Mouse (Mus musculus) hindbrain, embryonic 14.5 days (tissue): Measurements from ENCODE around the gene Itgb3. TPM values are rescaled to one million over a fixed set of nuclear protein-coding genes. Genes with fewer than 3 reads are reported as not detected.

Experiments used
- ATAC-seq: fragments of 200-750 bp; cut with Nextera tagmentation; 2 replicates; pipeline ENCODE4 v1.8.0; 2017; ENCODE audit warnings: moderate number of reproducible peaks, mild to moderate bottlenecking, moderate TSS enrichment, moderate library complexity; ENCODE audit not compliant: low FRiP score
- DNase-seq: peaks from one replicate; pipeline ENCODE4 v3.0.0-alpha.2; 2015; ENCODE audit warnings: low spot score
- H3K27ac ChIP-seq: fragments of 300-500 bp; sonication (generic); 2 replicates; pipeline ENCODE4 v1.5.1; 2014; ENCODE audit warnings: mild to moderate bottlenecking, moderate library complexity
- H3K27me3 ChIP-seq: fragments of 300-500 bp; sonication (generic); 2 replicates; pipeline ENCODE4 v1.6.1; 2014; ENCODE audit warnings: mild to moderate bottlenecking, low read length, mixed read lengths; ENCODE audit not compliant: control insufficient read depth, insufficient read depth
- H3K36me3 ChIP-seq: fragments of 300-500 bp; sonication (generic); replicated peaks from 2 replicates; pipeline ENCODE4 v1.6.1; 2014; ENCODE audit not compliant: control insufficient read depth, insufficient read depth
- H3K4me1 ChIP-seq: fragments of 300-500 bp; sonication (generic); replicated peaks from 2 replicates; pipeline ENCODE4 v1.6.1; 2014; ENCODE audit warnings: antibody characterized with exemption, low read length, mixed read lengths; ENCODE audit not compliant: control insufficient read depth, insufficient read depth
- H3K4me2 ChIP-seq: fragments of 300-500 bp; sonication (generic); replicated peaks from 2 replicates; pipeline ENCODE4 v1.6.1; 2014; ENCODE audit warnings: mild to moderate bottlenecking, moderate library complexity
- H3K4me3 ChIP-seq: fragments of 300-500 bp; sonication (generic); replicated peaks from 2 replicates; pipeline ENCODE4 v1.5.1; 2014; ENCODE audit warnings: mild to moderate bottlenecking, low read length
- H3K9ac ChIP-seq: fragments of 300-500 bp; sonication (generic); 2 replicates; pipeline ENCODE4 v1.6.1; 2014
- H3K9me3 ChIP-seq: fragments of 300-500 bp; sonication (generic); 2 replicates; pipeline ENCODE4 v1.6.1; 2016; ENCODE audit warnings: low read length; ENCODE audit not compliant: control insufficient read depth
- WGBS: fragments of 180-500 bp; shearing (Covaris S2); extraction: QIAGEN DNeasy Blood & Tissue Kit; methylation state at CpG from one replicate; pipeline ENCODE4 v1.1.7; 2014; 5-methylcytosine and 5-hydroxymethylcytosine counted together
- polyA plus RNA-seq: library from polyadenylated mRNA; unstranded; fragments of >200 nt; fragmentation: Nextera tagmentation; extraction: Ambion mirVana; gene quantifications from 2 replicates; pipeline ENCODE4 v1.2.1, GENCODE M21; 2014

The Itgb3 gene
- polyA plus RNA-seq, 1 experiment from 2014 or later: 0.43 TPM

DNA sequence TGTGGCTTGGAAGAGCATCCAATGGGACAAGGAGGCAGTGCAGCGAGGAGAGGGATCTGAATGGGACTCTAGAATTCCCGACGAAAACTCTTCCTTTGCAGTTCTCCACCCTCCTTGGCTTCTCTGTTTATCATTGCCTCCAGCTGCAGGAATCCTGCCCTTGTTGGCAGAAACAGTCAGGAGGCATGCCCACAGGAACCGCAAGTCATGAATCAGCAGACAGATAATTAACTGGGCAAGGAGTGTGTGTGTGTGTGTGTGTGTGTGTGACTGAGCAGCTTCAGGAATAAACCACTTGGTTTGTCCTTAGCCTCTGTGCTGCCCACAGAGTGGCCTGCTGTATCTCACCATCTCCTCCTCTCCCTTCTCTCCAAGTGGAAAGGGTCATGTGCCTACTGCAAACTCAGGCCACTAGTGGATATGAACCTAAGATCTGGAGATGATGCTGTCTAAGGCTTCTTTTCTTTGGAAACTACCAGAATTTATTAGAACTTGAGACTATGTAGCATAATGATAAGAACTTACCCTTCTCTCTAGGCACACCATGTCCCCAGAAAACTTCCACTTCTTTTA is 3.9 kb downstream of the Itgb3 start:
- no peak for ATAC-seq
- peaks cover 19% of the 10 kb centered on the region for H3K27me3 ChIP-seq
- H3K27ac ChIP-seq: no peak overlapping the region
- H3K4me2 ChIP-seq: no peak overlapping the region
- H3K9ac ChIP-seq: no peak overlapping the region
- no peak overlapping the region for H3K4me3 ChIP-seq
- DNase-seq: no peak
- no peaks in the 10 kb centered on the region for H3K36me3 ChIP-seq
- no peaks in the 10 kb centered on the region for H3K9me3 ChIP-seq
- peaks cover 5% of the 10 kb centered on the region; the same call in 1 of the 2 replicates for H3K4me1 ChIP-seq
- WGBS: 53% methylated on average over 4 of the region's 4 CpGs

GRCm38 (mm10) chr11:104613551-104613950 is 5.8 kb downstream of the Itgb3 start:
- DNase-seq (no peak), ATAC-seq (no peak)
- Histone ChIP-seq H3K9me3 (no peaks in the 10 kb centered on the region), H3K36me3 (no peaks in the 10 kb centered on the region), H3K4me1 (peaks cover 1% of the 10 kb centered on the region; the same call in 1 of the 2 replicates), H3K27ac (no peak overlapping the region), H3K9ac (no peak overlapping the region), H3K4me3 (no peak overlapping the region), H3K4me2 (no peak overlapping the region), H3K27me3 (peaks cover 12% of the 10 kb centered on the region)
- 88% methylated on average over 10 of the region's 10 CpGs for WGBS

- H3K9me3 ChIP-seq: no peaks in the 10 kb centered on the region
- no peak overlapping the region for H3K4me2 ChIP-seq
- H3K36me3 ChIP-seq: no peaks in the 10 kb centered on the region
- WGBS: 91% methylated on average over 2 of the region's 2 CpGs
- no peak overlapping the region for H3K27ac ChIP-seq
- peaks cover 6% of the 10 kb centered on the region for H3K27me3 ChIP-seq
- H3K4me1 ChIP-seq: no peaks in the 10 kb centered on the region
- no peak overlapping the region for H3K4me3 ChIP-seq
- DNase-seq: no peak
- ATAC-seq: no peak
- no peak overlapping the region for H3K9ac ChIP-seq
These were observed 6.3 kb downstream of the Itgb3 start for GRCm38 (mm10) chr11:104614130-104614529.

DNA sequence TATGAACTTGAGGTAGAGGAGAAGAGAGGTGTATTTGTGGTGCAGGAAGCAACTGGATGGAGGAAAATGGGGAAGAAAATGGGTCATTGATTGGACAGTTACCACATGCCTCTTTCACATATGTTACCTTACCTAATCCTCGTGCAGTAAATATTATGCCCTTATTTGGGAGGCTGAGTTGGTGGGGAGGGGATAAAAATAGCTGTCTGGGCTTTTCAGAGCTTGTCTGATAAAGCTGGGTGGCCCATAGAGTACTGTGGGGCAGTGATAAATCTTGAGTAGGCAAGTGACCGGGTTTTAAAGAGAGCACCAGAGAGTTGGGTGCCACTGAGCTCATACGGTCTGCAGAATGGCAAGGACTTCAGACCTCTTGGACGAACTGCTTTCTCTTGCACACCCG is 8.4 kb downstream of the Itgb3 start:
- Histone ChIP-seq H3K27me3 (no peaks in the 10 kb centered on the region), H3K4me3 (no peak overlapping the region), H3K9me3 (no peaks in the 10 kb centered on the region), H3K36me3 (no peaks in the 10 kb centered on the region), H3K4me2 (no peak overlapping the region), H3K27ac (no peak overlapping the region), H3K4me1 (no peaks in the 10 kb centered on the region), H3K9ac (no peak overlapping the region)
- no peak for DNase-seq
- no peak for ATAC-seq
- WGBS: 84% methylated on average over 5 of the region's 5 CpGs

- Histone ChIP-seq H3K4me1 (no peaks in the 10 kb centered on the region), H3K9me3 (no peaks in the 10 kb centered on the region), H3K9ac (no peak overlapping the region), H3K27ac (no peak overlapping the region), H3K36me3 (no peaks in the 10 kb centered on the region), H3K27me3 (no peaks in the 10 kb centered on the region), H3K4me2 (no peak overlapping the region), H3K4me3 (no peak overlapping the region)
- ATAC-seq: no peak
- no peak for DNase-seq
- 64% methylated on average over 6 of the region's 6 CpGs for WGBS
These were observed 10.9 kb downstream of the Itgb3 start for GRCm38 (mm10) chr11:104618638-104619076.

DNA sequence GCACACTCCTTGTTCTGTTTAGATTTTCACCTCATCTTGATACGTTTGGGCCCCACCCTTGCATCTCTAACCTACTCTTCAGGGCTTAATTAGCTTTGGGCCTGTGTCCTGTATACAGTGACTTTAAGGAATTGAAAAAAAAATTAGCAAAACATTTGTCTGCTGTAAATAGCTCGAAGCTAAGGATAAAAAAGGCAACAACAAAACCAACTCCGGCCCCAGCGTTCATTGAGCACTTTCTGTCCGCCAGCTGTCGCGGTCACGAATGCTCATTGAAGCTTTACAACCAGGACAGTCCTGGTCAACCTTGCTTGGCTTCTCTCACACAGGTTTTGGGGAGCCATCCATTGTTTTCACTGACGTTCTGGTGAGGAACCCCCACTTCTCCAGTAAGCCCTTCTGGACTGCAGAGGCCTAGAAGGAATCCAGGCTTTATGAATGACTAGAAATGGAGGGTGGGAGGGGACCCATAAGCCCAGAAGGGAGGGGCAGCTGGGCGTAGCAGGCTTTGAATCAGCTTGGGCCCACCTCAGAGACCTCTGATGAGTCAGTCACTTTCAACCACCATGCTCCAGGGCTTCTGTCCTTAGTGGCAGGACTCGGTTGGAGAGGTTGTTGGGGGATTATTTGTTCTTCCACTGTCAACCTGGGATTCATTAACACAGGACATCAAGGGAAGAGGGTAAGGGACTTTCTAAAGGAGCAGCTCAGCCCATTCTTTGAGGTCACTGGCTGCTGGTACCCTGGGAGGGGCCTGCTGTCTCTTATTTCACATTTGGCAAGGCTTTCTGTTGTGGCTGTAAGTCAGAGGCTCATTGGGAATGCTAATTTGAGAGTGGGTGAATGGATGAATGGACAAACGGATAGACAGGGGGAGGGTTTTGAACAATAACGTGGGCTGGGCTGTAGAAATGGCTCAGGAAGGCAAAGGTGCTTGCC is 11.6 kb downstream of the Itgb3 start:
- ATAC-seq (no peak), DNase-seq (no peak)
- Histone ChIP-seq H3K4me2 (no peak overlapping the region), H3K36me3 (no peaks in the 10 kb centered on the region), H3K4me3 (no peak overlapping the region), H3K27me3 (no peaks in the 10 kb centered on the region), H3K9me3 (no peaks in the 10 kb centered on the region), H3K27ac (no peak overlapping the region), H3K9ac (no peak overlapping the region), H3K4me1 (no peaks in the 10 kb centered on the region)
- 39% methylated on average over 13 of the region's 13 CpGs for WGBS

GRCm38 (mm10) chr11:104622040-104622962 is 14.5 kb downstream of the Itgb3 start:
- WGBS: 49% methylated on average over 11 of the region's 12 CpGs
- DNase-seq: no peak
- H3K9ac ChIP-seq: no peak overlapping the region

GRCm38 (mm10) chr11:104624791-104625391 is 17.1 kb downstream of the Itgb3 start:
- H3K4me3 ChIP-seq: no peak overlapping the region
- no peaks in the 10 kb centered on the region for H3K9me3 ChIP-seq
- no peak overlapping the region for H3K4me2 ChIP-seq
- no peaks in the 10 kb centered on the region for H3K36me3 ChIP-seq
- 51% methylated on average over 6 of the region's 6 CpGs for WGBS
- no peak overlapping the region for H3K27ac ChIP-seq
- DNase-seq: no peak
- H3K9ac ChIP-seq: no peak overlapping the region
- H3K27me3 ChIP-seq: no peaks in the 10 kb centered on the region
- ATAC-seq: no peak
- H3K4me1 ChIP-seq: no peaks in the 10 kb centered on the region

More at GRCm38 (mm10) chr11:104622040-104622962, 14.5 kb downstream of the Itgb3 start:
- H3K36me3 ChIP-seq: no peaks in the 10 kb centered on the region
- H3K4me1 ChIP-seq: no peaks in the 10 kb centered on the region
- H3K27ac ChIP-seq: no peak overlapping the region
- no peaks in the 10 kb centered on the region for H3K9me3 ChIP-seq
- H3K4me3 ChIP-seq: no peak overlapping the region
- H3K4me2 ChIP-seq: no peak overlapping the region
- ATAC-seq: no peak
- H3K27me3 ChIP-seq: no peaks in the 10 kb centered on the region
